Mouse (Mus musculus) neural tube, embryonic 12.5 days (tissue): ENCODE results near the gene Hba-a2. TPM values are rescaled to one million over a fixed set of nuclear protein-coding genes. Genes with fewer than 3 reads are reported as not detected.
A peak's percentile ranks its signal among the peaks of the same experiment; 100 is the strongest.
"Not testable (repeated sequence)": the region's sequence is repeated elsewhere in the genome, so short reads cannot be mapped to it uniquely, and the experiment has no call there.

ENCODE experiments used
- ATAC-seq: fragments of 200-750 bp; cut with Nextera tagmentation; 2 replicates; pipeline ENCODE4 v1.8.0; 2017; ENCODE audit warnings: low read depth, mild to moderate bottlenecking, moderate TSS enrichment, moderate library complexity; ENCODE audit not compliant: low FRiP score
- H3K27ac ChIP-seq: fragments of 300-500 bp; sonication (generic); 2 replicates; pipeline ENCODE4 v1.5.1; 2016
- H3K27me3 ChIP-seq: fragments of 300-500 bp; sonication (generic); replicated peaks from 2 replicates; pipeline ENCODE4 v1.6.1; 2016; ENCODE audit warnings: mild to moderate bottlenecking
- H3K36me3 ChIP-seq: fragments of 300-500 bp; sonication (generic); 2 replicates; pipeline ENCODE4 v1.6.1; 2016; ENCODE audit warnings: mild to moderate bottlenecking
- H3K4me1 ChIP-seq: fragments of 300-500 bp; sonication (generic); 2 replicates; pipeline ENCODE4 v1.6.1; 2016
- H3K4me2 ChIP-seq: fragments of 300-500 bp; sonication (generic); replicated peaks from 2 replicates; pipeline ENCODE4 v1.6.1; 2016; ENCODE audit warnings: mild to moderate bottlenecking
- H3K4me3 ChIP-seq: fragments of 300-500 bp; sonication (generic); 2 replicates; pipeline ENCODE4 v1.5.1; 2016
- H3K9ac ChIP-seq: fragments of 300-500 bp; sonication (generic); 2 replicates; pipeline ENCODE4 v1.6.1; 2016; ENCODE audit warnings: mild to moderate bottlenecking
- H3K9me3 ChIP-seq: fragments of 300-500 bp; sonication (generic); 2 replicates; pipeline ENCODE4 v1.6.1; 2016; ENCODE audit warnings: mild to moderate bottlenecking
- WGBS: fragments of 180-500 bp; shearing (Covaris S2); methylation state at CpG from one replicate; pipeline ENCODE4 v1.1.7; 2016; 5-methylcytosine and 5-hydroxymethylcytosine counted together
- polyA plus RNA-seq: library from polyadenylated mRNA; unstranded; fragments of >200 nt; fragmentation: Nextera tagmentation; extraction: Ambion mirVana; gene quantifications from 2 replicates; pipeline ENCODE4 v1.2.1, GENCODE M21; 2016

Hba-a2 gene
- polyA plus RNA-seq, 1 experiment from 2014 or later, result 5,164 TPM

DNA sequence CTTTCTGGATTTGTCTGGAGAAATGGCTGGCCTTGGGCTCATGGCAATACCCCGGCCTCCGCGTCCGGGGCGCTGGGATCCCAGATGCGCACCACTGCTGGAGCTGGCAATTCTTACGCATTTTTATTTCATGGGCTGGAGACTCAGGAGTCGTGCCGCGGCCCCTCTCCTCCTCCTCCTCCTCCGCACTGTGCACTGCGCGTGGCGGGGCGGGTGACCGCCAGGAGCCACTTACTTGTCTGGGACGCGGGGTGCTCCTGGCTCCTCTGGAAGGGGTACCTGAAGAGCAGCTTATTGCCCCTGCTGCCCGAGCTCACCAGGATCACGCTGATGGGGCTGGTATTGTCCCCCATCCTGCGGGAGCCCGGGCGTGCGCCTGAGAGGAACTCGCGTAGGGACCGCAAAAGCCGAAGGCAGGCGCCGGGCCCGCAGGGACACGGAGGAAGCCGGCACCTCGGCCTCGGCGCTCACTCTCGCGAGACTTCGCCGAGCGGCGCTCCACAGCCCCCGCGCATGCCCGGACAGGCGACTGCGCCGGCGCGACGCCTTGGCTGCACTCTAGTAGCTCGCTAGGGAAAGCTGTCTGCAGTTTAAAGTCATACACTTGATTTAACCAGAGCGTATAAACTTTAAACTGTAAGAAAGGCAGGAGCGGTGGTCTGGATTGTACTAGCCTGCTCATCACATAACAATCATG, 29.0 kb upstream of the Hba-a2 start, which contains the start of gene Nprl3:
Gene Nprl3 (minus strand): TSS at position 520 of the 697 bp plus-strand sequence.
- WGBS, result under 1% methylated on average over 54 of the region's 54 CpGs

DNA sequence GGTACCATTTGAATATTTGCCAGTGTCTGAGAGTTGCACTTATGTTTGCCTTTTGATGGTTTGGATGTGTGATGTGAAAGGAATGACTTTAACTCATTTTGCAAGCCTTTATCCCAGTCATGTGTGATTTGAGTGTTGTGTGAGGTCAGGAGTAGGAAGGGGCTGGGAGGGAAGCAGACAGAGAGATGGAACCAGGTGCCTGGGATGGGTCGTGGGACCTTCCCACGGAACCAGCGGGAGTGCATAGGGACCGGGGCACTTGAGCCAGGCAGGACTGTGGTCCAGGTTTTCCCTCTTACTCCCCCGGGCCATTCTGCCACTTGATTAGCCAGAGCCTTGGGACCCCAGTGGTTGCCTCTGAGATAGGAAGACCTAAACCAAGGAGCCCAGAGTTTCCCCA, 28.3 kb upstream of the Hba-a2 start:
- H3K4me1 ChIP-seq, result peaks cover 7% of the 10 kb centered on the region
- ATAC-seq, result peak; percentile 44
- no peak overlapping the region for H3K27ac ChIP-seq
- no peaks in the 10 kb centered on the region for H3K9me3 ChIP-seq
- 25% methylated on average over 5 of the region's 5 CpGs for WGBS
- H3K9ac ChIP-seq, result peak overlapping the region; percentile 64
- peak overlapping the region; percentile 72 for H3K4me3 ChIP-seq
- H3K27me3 ChIP-seq, result no peaks in the 10 kb centered on the region
- no peaks in the 10 kb centered on the region for H3K36me3 ChIP-seq
- H3K4me2 ChIP-seq, result peak overlapping the region; percentile 59

More for the DNA sequence above, 29.0 kb upstream of the Hba-a2 start, which contains the start of gene Nprl3:
- H3K4me1 ChIP-seq, result peaks cover 7% of the 10 kb centered on the region
- H3K27ac ChIP-seq, result peak within 1 kb of the TSS; percentile 98
- no peaks in the 10 kb centered on the region for H3K9me3 ChIP-seq
- peak; percentile 98 for ATAC-seq
- peak within 1 kb of the TSS; percentile 72 for H3K4me3 ChIP-seq
- peak within 1 kb of the TSS; percentile 92 for H3K9ac ChIP-seq
- H3K27me3 ChIP-seq, result no peaks in the 10 kb centered on the region
- peak within 1 kb of the TSS; percentile 59 for H3K4me2 ChIP-seq
- H3K36me3 ChIP-seq, result no peaks in the 10 kb centered on the region

DNA sequence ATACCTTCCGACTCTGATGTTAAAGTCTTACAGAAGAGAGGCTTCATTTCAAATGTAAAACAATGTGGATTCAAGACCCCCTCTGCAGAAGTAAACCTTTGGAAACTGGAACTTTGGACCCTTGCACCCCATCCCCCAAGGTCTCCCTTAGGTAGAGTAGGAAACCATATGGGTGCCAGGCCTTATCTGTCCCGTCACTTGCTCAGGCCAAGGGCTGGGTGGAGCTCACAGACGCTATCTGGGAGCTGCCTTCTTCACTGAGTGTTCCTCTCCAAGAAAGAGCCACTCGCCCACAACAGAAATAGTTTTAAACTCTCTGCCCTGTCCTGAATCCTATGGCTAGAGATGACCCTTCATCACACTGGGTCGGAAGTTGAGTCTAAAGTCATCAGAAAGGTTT, 27.3 kb upstream of the Hba-a2 start:
- Histone ChIP-seq H3K4me3 (no peak overlapping the region), H3K9ac (no peak overlapping the region), H3K4me1 (peaks cover 7% of the 10 kb centered on the region), H3K4me2 (no peak overlapping the region), H3K36me3 (no peaks in the 10 kb centered on the region), H3K27me3 (no peaks in the 10 kb centered on the region), H3K9me3 (no peaks in the 10 kb centered on the region), H3K27ac (no peak overlapping the region)
- no peak for ATAC-seq
- 85% methylated on average over 5 of the region's 5 CpGs for WGBS

DNA sequence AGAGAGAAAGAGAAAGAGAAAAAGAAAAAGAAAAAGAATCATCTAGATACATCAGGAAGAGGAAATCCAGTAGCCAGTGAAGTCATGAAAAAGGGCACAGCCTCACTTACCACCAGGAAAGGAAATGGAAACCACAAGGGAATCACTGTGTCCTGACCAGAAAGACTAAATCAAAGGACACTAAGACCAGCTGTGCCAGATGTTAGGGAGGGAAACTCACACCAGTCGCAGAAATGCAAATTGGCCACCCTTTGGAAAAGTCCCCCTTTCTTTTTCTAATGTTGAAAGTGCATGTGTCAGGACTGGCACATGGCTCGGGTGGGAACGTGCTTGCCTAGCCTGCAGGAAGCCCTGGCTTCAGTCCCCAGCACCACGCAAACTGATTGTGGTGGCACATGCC, 25.1 kb upstream of the Hba-a2 start:
- no peak for ATAC-seq
- H3K27me3 ChIP-seq, result no peaks in the 10 kb centered on the region
- 49% methylated on average over 4 of the region's 4 CpGs for WGBS
- no peak overlapping the region for H3K9ac ChIP-seq
- no peak overlapping the region for H3K4me3 ChIP-seq
- H3K4me2 ChIP-seq, result no peak overlapping the region
- H3K27ac ChIP-seq, result no peak overlapping the region
- H3K9me3 ChIP-seq, result no peaks in the 10 kb centered on the region
- H3K36me3 ChIP-seq, result no peaks in the 10 kb centered on the region
- H3K4me1 ChIP-seq, result peaks cover 5% of the 10 kb centered on the region

DNA sequence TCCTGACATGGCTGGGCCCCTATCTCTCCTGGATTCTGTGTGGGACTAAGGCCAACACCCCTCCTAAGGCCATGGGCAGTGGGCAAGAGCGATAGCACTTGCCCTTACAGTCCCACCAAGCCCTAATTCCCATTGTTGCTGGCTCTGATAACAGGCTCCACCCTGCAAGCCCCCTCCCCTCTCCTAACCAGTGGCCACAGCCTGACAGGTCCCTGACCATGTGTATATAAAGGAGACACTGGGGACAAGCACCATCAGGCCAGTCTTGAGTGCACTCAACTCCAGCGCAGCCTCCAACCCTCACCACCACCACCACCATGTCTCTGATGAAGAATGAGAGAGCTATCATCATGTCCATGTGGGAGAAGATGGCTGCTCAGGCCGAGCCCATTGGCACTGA, 19.9 kb upstream of the Hba-a2 start, which contains the start of gene Hba-x:
Gene Hba-x (plus strand): TSS at position 54 of the 400 bp plus-strand sequence.
- no peak for ATAC-seq
- Histone ChIP-seq H3K9me3 (no peaks in the 10 kb centered on the region), H3K4me1 (no peaks in the 10 kb centered on the region), H3K36me3 (no peaks in the 10 kb centered on the region), H3K9ac (no peak within 1 kb of the TSS), H3K27me3 (peaks cover 7% of the 10 kb centered on the region; the same call in 1 of the 2 replicates), H3K4me2 (no peak within 1 kb of the TSS), H3K4me3 (no peak within 1 kb of the TSS), H3K27ac (no peak within 1 kb of the TSS)
- WGBS, result 80% methylated on average over 3 of the region's 3 CpGs

DNA sequence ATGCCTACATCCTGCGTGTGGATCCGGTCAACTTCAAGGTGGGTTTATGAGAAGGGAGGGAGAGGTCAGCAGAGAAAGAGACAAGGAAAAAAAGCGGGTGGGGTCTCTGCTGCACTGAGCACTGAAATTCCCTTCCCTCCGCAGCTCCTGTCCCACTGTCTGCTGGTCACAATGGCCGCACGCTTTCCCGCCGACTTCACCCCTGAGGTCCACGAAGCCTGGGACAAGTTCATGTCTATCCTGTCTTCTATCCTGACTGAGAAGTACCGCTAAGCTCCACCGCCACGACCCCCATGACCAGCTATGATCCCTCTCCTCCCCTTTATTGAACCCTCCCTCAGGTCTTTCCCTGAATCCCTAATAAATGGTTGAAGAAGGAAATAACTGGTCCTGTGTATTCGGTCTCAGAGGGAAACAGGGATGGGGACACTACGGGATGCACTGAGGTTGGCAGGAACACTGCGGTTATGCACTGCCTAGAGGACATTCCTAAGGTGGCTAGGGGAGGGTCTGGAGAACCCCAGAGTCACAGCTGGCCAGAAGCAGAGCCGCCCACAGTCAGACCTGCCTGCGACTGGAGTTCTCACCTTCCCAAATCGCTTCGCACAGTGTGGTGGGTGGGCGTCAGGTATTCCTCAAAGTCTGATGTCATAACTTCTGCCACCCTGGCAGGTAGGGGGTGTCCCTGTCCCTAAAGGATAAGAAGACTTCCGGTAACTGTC, 18.4 kb upstream of the Hba-a2 start:
- Histone ChIP-seq H3K9ac (no peak overlapping the region), H3K4me1 (no peaks in the 10 kb centered on the region), H3K27ac (no peak overlapping the region), H3K36me3 (no peaks in the 10 kb centered on the region), H3K4me2 (no peak overlapping the region), H3K9me3 (no peaks in the 10 kb centered on the region), H3K4me3 (no peak overlapping the region), H3K27me3 (peaks cover 7% of the 10 kb centered on the region; the same call in 1 of the 2 replicates)
- WGBS, result 75% methylated on average over 21 of the region's 21 CpGs
- ATAC-seq, result 0 out of 2 replicates have a peak, but pooled peaks have one; percentile 53

DNA sequence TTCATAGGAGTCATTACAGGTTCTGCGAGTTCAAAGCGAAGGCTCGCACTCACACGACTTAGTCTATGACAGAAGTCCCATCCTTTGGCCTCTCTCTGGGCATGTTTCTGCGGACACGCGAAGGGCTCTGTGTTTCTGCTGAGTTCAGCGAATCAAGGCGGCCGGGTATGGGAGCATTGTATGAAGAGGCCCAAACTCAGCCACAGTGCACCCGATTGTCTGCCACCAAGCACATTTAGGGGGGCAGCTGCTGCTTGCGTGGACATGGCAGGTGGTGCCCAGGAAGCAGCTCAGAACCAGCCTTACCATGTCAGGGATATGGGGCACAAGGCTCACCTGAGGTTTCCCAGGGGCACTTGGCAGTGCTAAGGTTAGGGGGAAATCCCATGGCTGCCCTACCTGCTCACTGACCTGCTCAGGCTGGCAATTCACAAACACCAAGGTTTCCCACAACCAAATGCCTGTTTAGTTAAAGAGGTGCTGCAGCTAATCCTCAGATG, 17.8 kb upstream of the Hba-a2 start:
- 82% methylated on average over 12 of the region's 12 CpGs for WGBS
- no peak overlapping the region for H3K4me2 ChIP-seq
- H3K27me3 ChIP-seq, result peaks cover 7% of the 10 kb centered on the region; the same call in 1 of the 2 replicates
- no peak overlapping the region for H3K27ac ChIP-seq
- H3K4me1 ChIP-seq, result no peaks in the 10 kb centered on the region
- H3K4me3 ChIP-seq, result no peak overlapping the region
- H3K9me3 ChIP-seq, result no peaks in the 10 kb centered on the region
- ATAC-seq, result no peak
- H3K36me3 ChIP-seq, result no peaks in the 10 kb centered on the region
- no peak overlapping the region for H3K9ac ChIP-seq

DNA sequence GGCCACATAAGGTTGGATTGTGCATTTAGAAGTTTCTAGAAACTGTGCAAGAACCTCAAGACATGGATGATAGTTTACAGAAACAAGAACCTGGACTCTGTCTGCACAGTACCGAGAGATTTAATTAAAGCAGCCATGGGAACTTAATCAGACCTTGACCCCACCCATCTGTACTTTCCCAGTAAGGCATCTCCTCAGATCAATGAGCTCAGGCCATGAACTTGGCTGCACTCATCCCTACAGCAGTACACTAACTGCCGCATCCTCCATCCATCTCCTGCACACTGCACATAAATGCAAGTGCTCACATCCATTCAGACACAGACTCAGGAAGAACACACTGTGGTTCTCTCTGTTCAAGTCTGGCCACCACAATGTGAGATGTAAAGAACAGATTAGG, 15.6 kb upstream of the Hba-a2 start:
- H3K9ac ChIP-seq, result no peak overlapping the region
- no peaks in the 10 kb centered on the region for H3K4me1 ChIP-seq
- no peak for ATAC-seq
- H3K27ac ChIP-seq, result no peak overlapping the region
- no peak overlapping the region for H3K4me3 ChIP-seq
- H3K9me3 ChIP-seq, result no peaks in the 10 kb centered on the region
- peaks cover 7% of the 10 kb centered on the region; the same call in 1 of the 2 replicates for H3K27me3 ChIP-seq
- no peaks in the 10 kb centered on the region for H3K36me3 ChIP-seq
- 88% methylated on average over 2 of the region's 2 CpGs for WGBS
- H3K4me2 ChIP-seq, result no peak overlapping the region

DNA sequence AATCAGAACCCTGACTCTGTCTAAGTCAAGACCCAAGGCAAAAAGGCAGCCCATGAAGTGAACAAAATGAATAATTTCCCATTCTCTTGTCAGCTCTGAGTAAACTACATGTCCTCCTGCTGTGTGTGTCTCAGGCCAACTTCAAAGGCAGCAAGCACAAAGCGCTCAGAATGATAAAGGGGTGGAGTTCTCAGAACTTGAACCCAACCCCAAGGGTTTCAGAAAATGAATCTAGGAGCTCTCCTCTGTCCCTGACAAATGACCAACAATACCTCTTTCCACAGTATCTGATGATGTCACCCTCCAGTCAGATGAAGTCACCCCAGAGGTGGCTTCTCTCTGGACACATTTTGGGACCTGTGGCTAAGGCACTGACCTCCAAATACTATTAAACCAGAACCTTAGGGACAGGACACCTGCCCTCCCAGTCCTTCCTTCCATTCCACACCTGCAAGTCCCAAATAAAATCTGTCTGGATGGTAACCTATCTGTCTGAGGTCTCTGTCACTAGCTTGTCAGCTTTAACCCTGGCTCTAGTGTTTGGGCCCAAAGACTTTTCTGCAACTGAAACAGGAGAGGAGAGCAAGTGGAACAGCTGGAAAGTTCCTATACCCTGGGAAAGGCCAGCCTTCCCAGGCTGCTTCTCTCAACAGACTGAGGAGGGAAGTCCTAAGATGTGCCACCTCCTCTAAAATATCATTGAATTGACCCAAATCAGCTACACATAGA, 14.7 kb upstream of the Hba-a2 start:
- no peak for ATAC-seq
- Histone ChIP-seq H3K36me3 (no peaks in the 10 kb centered on the region), H3K27ac (no peak overlapping the region), H3K4me3 (no peak overlapping the region), H3K4me1 (no peaks in the 10 kb centered on the region), H3K9me3 (no peaks in the 10 kb centered on the region), H3K9ac (no peak overlapping the region), H3K4me2 (no peak overlapping the region), H3K27me3 (peaks cover 7% of the 10 kb centered on the region; the same call in 1 of the 2 replicates)
- WGBS, result 44% methylated on average over 1 of the region's 1 CpGs

DNA sequence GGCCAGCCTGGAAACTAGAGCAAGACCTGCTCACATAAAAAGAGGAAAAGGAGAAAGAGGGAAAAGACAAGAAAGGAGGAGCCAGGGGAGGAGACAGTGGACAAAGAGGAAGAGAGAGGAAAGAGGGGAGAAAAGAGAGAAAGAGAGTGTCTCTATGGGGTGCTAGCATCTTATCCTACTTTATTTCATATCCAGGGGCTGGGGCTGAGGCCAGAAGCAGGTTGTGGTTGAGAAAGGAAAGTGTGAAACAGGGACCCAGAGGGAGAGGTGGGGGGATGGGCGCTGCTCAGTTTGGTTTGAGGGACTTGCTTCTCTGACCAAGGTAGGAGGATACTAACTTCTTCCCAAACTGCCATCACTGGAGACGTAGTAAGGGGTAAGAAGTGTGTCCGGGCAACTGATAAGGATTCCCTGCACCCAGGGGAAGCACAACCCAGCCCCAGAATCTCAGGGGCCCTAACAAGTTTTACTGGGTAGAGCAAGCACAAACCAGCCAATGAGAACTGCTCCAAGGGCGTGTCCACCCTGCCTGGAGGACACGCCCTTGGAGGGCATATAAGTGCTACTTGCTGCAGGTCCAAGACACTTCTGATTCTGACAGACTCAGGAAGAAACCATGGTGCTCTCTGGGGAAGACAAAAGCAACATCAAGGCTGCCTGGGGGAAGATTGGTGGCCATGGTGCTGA, 13.1 kb upstream of the Hba-a2 start, which contains the start of gene Hba-a1:
Gene Hba-a1 (plus strand): TSS at position 421 of the 687 bp plus-strand sequence.
- H3K27ac ChIP-seq, H3K9ac ChIP-seq, H3K9me3 ChIP-seq, ATAC-seq, H3K4me2 ChIP-seq, H3K4me3 ChIP-seq, H3K4me1 ChIP-seq, H3K27me3 ChIP-seq, H3K36me3 ChIP-seq: not testable (repeated sequence)
- WGBS, result 71% methylated on average over 1 of the region's 5 CpGs

DNA sequence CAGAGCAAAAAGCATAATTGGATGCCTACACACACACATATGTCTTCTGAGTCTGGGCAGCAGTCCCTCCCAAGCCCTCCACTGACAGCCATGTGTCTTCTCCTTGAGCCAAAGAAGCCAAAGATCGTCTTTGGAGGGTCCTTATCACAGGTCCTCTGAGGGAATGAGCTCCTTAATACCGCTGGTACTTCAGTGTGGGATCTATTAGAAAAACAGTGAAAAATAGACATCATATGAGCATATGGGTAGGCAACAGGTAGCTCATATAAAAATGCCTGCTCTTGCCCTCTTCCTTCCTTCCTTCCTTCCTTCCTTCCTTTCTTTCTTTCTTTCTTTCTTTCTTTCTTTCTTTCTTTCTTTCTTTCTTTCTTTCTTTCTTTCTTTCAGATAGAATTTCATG, 11.7 kb upstream of the Hba-a2 start:
- H3K27ac ChIP-seq, H3K4me1 ChIP-seq, H3K9ac ChIP-seq, ATAC-seq, H3K27me3 ChIP-seq, H3K9me3 ChIP-seq, H3K4me3 ChIP-seq, H3K4me2 ChIP-seq, H3K36me3 ChIP-seq: not testable (repeated sequence)
- 61% methylated on average over 2 of the region's 2 CpGs for WGBS
